Mouse (Mus musculus) CD4-positive helper T cell, adult 2 months (primary cell): ENCODE results near the gene S100a2.

ENCODE experiments used
- DNase-seq: peaks from one replicate; pipeline ENCODE4 v3.0.0-alpha.2; 2012; ENCODE audit warnings: low read depth, missing footprints, low spot score

The S100a2 gene

DNA sequence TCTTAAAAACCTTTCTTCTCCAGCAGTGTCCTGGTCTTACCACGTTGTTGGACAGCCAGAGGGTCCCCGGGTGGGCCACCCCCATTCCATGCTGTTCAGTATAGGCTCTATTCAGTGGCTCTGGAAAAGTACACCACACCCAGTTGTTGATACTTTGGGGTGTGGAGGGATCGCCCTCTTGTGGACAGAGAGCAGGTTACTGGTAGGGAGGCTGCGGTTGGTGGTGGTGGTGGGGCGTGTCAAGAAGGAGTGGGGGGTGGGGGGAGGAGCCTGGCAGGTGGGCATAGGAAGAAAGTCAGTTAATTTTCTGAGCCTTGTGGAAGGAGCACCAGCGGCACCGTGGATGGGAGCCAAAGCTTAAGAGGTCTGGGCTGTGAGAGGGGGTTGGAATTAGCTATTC, 25.4 kb downstream of the S100a2 start:
- peak; percentile 84 for DNase-seq

DNA sequence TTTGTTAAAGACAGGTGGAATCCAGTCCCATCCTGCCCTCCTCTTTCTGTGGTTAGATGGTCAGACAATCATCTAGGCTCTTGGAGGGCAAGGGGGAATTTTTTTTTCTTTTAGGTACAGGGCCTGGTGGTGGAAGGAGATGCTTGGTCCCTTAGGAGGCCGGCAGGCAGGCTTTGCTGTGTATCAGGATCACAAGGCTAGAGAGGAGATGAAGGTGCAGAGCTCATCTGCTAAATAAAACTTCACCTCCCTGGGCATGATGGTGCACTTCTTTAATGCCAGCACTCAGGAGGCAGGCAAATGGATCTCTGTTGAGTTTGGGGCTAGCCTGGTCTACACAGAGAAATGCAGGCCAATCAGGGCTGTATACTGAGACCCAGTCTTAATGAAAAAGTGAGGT, 25.9 kb downstream of the S100a2 start:
- DNase-seq, result no peak

DNA sequence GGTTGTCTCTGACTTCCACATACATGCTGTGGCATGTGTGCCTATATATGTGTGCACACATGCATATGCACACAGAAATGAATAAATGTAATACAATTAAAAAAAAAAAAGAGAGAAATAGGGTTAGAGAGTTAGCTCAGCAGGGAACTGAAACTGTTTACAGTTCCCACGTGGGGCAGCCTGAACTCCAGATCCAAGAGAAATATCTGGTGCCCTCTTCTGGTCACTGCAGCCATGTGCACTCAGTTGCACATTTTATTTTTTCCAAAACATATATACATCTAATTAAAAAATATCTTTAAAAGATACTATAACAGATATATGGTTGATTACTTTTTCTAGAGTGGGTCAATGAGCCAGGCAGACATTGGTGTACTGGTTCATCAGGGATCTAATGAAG, 27.5 kb downstream of the S100a2 start:
- peak; percentile 30 for DNase-seq

DNA sequence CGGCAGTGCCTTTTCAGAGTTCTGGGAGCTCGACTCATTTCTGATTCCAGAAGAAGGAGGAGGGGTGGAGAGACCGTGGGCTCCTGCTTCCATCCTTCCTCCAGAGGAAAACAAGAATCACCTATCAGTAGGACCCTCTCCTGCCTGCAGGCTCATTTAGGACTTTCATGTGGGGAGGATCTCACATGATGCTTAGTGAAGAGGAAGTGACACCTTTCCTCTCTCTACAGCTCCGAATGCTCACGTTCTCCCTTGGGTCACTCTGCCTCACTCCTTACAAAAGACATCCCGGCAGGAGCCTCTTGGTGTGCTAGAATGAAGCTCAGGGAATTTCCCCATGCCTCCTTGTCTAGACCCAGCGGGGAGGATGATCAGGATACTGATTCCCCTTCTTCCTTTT, 31.5 kb downstream of the S100a2 start:
- no peak for DNase-seq

DNA sequence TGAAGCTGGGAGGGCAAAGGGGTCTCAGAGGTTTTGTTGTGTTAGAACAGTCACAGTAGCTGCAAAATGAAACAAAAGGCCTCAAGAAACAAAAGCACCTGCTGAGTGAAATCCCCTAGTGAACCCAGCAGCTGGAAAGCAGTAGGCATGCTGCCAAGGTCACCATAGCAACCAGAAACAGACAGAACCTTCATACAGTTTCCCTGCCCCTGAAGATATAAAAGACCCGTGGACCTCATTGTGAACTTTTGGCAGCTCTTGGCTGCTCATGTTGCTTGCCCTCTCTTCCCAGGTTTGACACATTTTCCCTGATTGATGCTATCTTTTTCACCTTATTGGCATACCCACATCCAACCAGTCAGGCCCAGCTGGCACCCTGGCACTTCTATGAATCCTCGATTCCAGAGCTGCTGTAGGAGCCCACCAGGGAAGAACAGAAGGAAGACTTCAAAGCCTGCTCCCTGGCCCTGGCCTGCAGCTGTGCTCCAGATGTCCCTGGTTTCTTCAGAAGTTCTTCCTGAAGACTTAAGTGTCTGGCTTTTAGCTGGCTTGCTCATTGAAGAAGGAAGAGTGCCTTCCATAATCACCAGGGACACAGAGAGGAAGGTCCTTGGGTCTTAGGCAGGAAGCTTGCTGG, 33.5 kb downstream of the S100a2 start:
- DNase-seq, result peak; percentile 70

DNA sequence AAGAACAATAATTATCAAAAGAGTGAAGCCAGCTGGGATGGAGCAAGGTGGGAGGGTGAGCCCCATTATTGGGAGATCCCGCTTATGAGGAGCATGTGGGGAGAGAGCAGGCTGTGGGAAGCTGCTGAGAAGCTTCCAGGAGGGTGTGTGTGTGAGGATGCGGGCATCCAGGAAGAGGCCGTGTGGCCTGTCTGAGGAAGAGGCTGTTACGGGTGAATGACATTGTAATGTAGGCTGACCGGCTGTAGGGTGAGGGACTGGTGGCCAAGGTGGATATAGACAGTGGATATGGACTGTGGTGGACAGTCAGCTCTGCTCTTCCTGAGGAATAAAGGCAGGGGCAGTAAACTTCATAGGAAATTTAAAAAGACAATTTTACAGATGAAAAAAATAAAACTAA, 35.4 kb downstream of the S100a2 start:
- DNase-seq, result no peak

DNA sequence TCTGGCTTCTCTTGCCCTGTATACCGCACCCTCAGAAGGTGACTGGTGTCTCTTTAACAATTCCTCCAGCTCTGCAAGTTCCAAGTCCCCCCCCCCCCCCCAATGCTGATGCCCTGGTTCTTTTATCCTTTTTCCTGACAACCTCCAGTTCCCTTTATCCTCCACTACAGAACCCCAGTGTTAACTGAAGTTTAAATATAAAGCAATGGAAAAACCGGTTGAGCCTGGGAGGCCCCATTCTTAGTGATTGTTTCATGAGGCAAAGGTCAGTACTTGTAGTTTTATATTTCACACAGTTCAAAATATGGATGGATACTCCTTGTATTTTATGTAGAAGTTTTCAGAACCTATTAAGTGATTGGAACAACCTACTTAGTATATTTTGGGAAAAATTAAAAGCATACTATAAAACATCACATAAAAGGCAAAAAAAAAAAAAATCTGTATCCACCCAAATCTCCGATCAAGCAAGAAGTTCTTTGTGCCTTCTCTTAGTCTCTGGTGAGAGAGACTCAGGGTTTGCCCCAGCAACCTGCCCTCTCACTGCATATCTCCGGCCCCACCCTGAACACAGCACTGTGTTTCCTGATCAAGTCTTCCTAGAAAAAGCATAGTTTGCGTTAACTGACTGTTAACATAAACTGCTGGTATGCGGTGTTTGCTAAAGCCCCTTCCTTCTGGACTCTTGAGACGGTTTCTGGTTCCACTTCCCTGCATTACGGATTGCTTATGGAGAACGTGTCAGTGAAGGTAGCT, 36.4 kb downstream of the S100a2 start:
- no peak for DNase-seq

DNA sequence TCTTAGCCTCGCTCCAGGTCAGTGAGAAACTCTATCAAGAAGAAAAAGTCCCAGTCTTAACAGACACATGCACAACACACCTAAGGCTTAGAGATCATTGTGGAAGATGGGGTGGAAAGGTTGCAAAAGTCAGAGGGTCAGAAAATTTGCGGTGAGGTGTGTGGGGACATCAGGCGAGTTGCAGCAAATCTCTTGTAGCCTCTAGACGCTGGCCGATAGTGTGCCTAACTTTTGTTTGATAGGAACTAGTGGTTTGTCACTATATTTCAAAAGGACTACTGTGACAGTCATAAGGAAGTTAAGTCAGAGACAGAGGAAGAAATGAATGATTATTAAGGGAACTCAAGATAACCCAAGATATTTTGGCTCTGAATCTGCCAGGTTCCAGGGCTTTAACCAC, 37.3 kb downstream of the S100a2 start:
- DNase-seq, result no peak

DNA sequence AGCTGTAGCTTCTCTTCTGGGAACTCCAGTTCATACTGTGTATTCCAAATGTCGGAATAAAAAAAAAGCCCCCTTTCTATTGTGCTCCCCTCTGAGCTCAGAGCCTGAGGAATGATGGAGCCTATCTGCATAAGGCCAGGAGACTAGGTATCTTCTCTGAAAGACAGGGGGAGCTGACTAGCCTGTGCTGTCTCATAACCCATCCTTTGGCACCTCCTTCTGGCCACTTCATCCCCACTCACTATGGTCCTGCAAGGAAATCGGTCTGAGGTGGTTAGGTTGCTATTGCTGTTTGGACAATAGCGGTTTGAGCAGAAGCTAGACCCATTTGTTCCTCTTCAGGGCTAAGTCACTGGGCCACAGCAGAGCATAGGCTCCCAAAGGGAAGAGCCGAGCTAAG, 37.8 kb downstream of the S100a2 start:
- peak; percentile 49 for DNase-seq

DNA sequence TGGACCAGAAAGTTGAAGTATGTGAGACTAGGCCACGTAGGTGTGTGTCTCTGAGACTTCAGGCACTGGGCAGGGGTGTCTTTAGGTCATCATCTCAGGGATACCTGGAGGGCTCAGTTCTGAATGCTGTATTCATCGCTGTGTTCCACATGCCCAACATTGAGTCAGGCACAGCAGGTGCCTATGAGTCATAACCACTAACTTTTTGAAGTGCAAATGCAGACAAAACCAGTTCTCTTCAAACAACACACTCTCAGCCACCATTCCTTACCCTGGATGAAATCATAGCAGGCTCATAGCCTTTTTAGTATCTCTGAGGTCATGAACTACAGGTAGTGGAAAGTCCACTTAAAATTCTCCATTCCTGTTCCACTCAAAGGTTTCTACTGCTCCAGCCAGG, 39.3 kb downstream of the S100a2 start:
- DNase-seq, result no peak

DNA sequence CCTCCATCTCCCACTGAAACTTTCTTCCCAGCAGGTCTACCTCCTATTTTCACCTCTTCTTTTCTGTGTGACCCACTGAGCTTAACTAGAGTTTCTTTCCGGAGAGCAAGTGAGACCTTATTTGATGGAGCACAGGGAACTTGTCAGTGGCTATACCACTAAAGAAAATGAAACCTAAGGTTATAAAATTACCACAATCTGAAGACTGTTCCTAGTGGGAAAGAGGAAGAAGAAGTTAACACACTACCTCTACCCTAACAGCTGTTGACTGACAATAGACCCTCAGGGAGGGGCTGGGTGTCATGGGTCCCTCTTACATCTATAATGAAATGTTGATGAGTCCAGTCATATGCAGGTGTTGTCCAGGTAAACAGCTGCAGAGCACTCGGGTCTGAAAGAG, 41.9 kb downstream of the S100a2 start:
- DNase-seq, result no peak

DNA sequence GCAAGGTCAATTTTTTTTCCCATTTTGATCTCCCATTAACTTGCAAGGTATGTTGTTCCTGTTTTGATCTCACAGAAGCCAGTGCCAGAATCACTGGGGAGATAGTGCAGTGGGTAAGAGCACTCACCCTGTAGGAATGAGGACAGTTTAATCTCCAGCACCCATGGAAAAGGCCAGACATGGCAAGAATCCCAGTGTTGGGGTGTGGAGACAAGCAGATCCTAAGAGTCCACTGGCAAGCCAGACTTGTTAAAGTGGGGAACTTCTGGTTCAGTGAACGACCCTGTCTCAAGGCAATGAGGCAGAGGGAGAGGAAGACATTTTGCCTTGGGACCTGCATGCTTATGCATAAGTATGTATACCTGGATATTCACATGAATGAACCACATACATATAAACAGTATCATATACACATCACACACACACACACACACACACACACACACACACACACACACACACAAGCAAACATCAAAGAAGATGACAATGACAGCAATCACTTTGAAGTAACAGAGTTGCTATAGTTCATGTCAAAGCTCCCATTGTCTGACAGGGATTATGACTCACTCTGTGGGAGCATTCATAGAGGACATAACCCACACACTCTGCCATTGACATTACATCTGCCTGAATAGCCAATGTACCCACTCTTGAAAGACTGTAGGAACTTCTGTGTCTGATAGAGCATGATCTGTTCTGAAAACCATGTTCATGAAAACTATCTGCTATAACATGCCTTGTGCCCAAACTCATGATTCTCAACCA, 48.6 kb downstream of the S100a2 start:
- DNase-seq, result no peak

DNA sequence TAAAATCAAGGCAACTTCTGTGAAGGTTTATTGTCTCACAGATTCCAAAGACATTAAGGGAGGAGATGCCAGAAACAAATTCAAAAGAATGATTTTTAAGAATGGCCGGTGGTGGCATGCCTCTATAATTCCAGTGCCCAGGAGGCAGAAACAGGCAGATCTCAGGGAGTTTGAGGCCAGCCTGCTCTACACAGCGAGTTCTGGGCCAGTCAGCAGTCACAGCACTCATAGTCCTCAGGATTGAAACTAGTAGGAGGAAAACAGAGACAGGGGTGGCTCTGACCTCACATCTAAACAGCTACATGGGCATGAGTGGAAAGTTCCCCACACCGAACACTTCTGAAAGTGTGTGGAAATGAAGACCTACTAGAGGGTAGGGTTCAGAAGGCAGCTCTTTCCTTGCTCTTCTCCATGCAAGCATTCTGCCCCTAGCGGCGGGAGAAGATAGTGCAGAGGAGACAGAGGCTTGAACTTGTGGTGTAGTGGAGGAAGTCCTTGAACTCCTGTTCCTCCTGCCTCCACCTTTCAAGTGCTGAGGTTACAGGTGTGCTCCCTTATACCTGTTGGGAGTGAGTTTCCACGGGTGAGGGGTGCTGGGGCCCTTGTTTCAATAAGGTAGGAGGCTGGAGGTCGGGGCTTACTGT, 49.6 kb downstream of the S100a2 start:
- DNase-seq, result peak; percentile 68

DNA sequence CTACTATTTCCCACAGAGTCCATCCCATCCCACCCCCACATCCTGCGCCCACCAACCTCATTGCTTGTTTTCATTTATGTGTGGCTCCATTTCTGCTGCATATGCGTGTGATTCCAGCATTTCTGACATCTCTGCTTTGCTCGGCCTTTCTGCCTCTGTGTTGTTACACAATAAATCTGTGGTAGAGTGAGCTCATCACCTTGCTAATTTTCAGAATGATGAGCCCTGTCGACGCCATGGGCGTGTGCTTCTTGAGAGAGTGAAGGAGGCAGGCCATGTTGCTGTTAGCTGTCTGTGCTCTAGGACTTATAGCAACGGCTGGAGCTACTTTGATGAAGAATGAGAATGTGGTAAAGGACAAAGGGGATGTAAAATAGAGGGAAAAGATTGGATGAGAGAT, 50.9 kb downstream of the S100a2 start:
- DNase-seq, result no peak
